Mouse (Mus musculus) heart, embryonic 13.5 days (tissue): ENCODE measurements around the gene Ranbp9. TPM values are rescaled to one million over a fixed set of nuclear protein-coding genes. Genes with fewer than 3 reads are reported as not detected.

ENCODE experiments used
- ATAC-seq: fragments of 200-750 bp; cut with Nextera tagmentation; 2 replicates; pipeline ENCODE4 v1.8.0; 2017; ENCODE audit warnings: moderate TSS enrichment; ENCODE audit not compliant: insufficient number of reproducible peaks, low FRiP score, low TSS enrichment; ENCODE audit errors: extremely low read depth
- H3K27ac ChIP-seq: fragments of 300-500 bp; sonication (generic); replicated peaks from 2 replicates; pipeline ENCODE4 v1.5.1; 2015; ENCODE audit warnings: moderate library complexity, mild to moderate bottlenecking, inconsistent platforms
- H3K27me3 ChIP-seq: fragments of 300-500 bp; sonication (generic); replicated peaks from 2 replicates; pipeline ENCODE4 v1.6.1; 2015; ENCODE audit warnings: mild to moderate bottlenecking, inconsistent platforms
- H3K36me3 ChIP-seq: fragments of 300-500 bp; sonication (generic); 2 replicates; pipeline ENCODE4 v1.6.1; 2015; ENCODE audit warnings: mild to moderate bottlenecking, inconsistent platforms
- H3K4me1 ChIP-seq: fragments of 300-500 bp; sonication (generic); 2 replicates; pipeline ENCODE4 v1.6.1; 2015; ENCODE audit warnings: inconsistent platforms
- H3K4me2 ChIP-seq: fragments of 300-500 bp; sonication (generic); 2 replicates; pipeline ENCODE4 v1.6.1; 2015; ENCODE audit warnings: inconsistent platforms, mild to moderate bottlenecking, moderate library complexity
- H3K4me3 ChIP-seq: fragments of 300-500 bp; sonication (generic); 2 replicates; pipeline ENCODE4 v1.5.1; 2015; ENCODE audit warnings: moderate library complexity, mild to moderate bottlenecking, inconsistent platforms
- H3K9ac ChIP-seq: fragments of 300-500 bp; sonication (generic); 2 replicates; pipeline ENCODE4 v1.6.1; 2015; ENCODE audit warnings: inconsistent platforms, mild to moderate bottlenecking, moderate library complexity
- H3K9me3 ChIP-seq: fragments of 300-500 bp; sonication (generic); 2 replicates; pipeline ENCODE4 v1.6.1; 2016; ENCODE audit warnings: inconsistent platforms
- WGBS: fragments of 180-500 bp; shearing (Covaris S2); methylation state at CpG from one replicate; pipeline ENCODE4 v1.1.7; 2015; ENCODE audit warnings: mixed read lengths; 5-methylcytosine and 5-hydroxymethylcytosine counted together
- polyA plus RNA-seq: library from polyadenylated mRNA; unstranded; fragments of >200 nt; fragmentation: Nextera tagmentation; extraction: Ambion mirVana; gene quantifications from 2 replicates; pipeline ENCODE4 v1.2.1, GENCODE M21; 2015

Gene Ranbp9
- polyA plus RNA-seq, 1 experiment from 2014 or later: 4.9 TPM

DNA sequence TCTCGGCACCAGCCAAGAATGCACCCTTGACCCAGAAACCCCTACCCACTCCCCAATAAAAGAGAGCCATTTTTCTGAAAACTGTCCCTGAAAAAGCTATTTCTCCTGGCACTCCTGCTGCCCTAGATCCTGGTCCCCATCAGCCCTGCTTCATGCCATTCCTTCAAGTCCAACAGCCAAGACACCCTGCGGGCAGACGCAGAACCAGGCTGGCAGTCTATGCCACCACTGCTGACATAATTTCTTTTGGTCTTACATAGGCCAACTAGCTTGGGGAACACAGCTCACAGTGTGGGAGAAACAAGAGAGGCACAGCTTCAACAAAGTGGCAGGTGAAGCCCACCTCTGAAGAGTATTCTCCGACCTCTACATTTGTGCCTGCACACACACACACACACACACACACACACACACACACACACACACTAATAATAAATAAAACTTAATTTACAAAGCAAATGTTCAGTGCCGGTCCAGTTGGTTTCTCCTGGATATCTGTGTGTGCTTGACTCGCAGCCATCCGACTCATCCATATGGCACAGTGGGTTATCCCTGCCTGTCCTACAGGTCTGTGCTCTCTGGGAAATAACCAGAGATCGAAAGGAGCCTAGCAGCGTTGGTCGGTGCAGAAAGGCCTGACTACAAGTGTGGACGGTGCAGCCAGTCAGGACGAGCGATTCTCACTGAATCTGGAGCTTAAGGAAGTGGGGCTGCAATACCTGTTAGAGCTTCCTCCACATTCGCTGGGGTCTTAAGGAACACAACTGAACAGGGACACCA, 124.5 kb downstream of the Ranbp9 start:
- H3K27me3 ChIP-seq: no peaks in the 10 kb centered on the region
- no peak for ATAC-seq
- no peaks in the 10 kb centered on the region for H3K9me3 ChIP-seq
- H3K4me2 ChIP-seq: no peak overlapping the region
- no peak overlapping the region for H3K4me3 ChIP-seq
- no peaks in the 10 kb centered on the region for H3K36me3 ChIP-seq
- 80% methylated on average over 14 of the region's 14 CpGs for WGBS
- H3K9ac ChIP-seq: no peak overlapping the region
- peaks cover 18% of the 10 kb centered on the region for H3K4me1 ChIP-seq
- H3K27ac ChIP-seq: no peak overlapping the region

DNA sequence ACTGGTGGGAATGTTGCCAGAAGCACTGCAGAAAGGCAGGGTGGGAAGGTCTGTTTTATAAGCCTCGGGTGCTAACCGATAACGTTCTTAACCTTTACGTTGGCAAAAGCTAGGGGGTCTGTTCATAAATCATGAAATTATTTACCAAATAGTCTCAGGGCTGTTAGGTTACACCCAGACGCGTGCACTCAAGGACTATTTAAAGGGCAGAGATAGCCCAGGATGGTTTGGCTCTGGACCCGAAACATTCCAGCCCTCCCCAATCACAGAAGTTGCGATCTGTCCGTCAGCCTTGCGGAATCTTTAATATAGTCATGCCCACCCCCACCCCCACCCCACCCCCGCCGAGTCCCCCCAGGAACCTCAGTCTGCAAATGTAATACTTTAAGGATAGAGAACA, 126.7 kb downstream of the Ranbp9 start:
- Histone ChIP-seq H3K4me2 (peak overlapping the region; percentile 49), H3K27me3 (no peaks in the 10 kb centered on the region), H3K36me3 (no peaks in the 10 kb centered on the region), H3K27ac (no peak overlapping the region), H3K4me3 (no peak overlapping the region), H3K9ac (peak overlapping the region; percentile 4; the same call in 1 of the 2 replicates), H3K9me3 (no peaks in the 10 kb centered on the region), H3K4me1 (peaks cover 27% of the 10 kb centered on the region)
- WGBS: 35% methylated on average over 12 of the region's 12 CpGs
- ATAC-seq: no peak

- Histone ChIP-seq H3K4me1 (peaks cover 30% of the 10 kb centered on the region), H3K9me3 (no peaks in the 10 kb centered on the region), H3K27ac (no peak overlapping the region), H3K27me3 (no peaks in the 10 kb centered on the region), H3K9ac (no peak overlapping the region), H3K4me3 (no peak overlapping the region), H3K4me2 (no peak overlapping the region), H3K36me3 (no peaks in the 10 kb centered on the region)
- WGBS: 75% methylated on average over 4 of the region's 4 CpGs
- ATAC-seq: no peak
Observed at GRCm38 (mm10) chr13:43353356-43353755, 127.7 kb downstream of the Ranbp9 start.

Other genes starting within 250 kb of the Ranbp9 start
- gene Gfod1, start 177.1 kb downstream of the Ranbp9 start, polyA plus RNA-seq: 0.51 and 0.83 TPM in 2 replicates
- 24.5 and 25.5 TPM in 2 replicates for gene Sirt5, start 115.8 kb downstream of the Ranbp9 start, polyA plus RNA-seq
- 111 and 116 TPM in 2 replicates for gene Nol7, start 82.9 kb downstream of the Ranbp9 start, polyA plus RNA-seq
- gene Mcur1, start 78.9 kb upstream of the Ranbp9 start, polyA plus RNA-seq: 14.1 and 14.6 TPM in 2 replicates
- gene Rnf182, start 134.4 kb upstream of the Ranbp9 start, polyA plus RNA-seq: 1.8 and 2.4 TPM in 2 replicates